In genomic region chr6:52513876-52514405, GRCm38 (mm10) we compare ENCODE assay signal across 29 mouse cellular contexts.
DNase-seq lines count a peak whose midpoint lies in the region; ATAC-seq lines count a peak whose summit lies in the region.
"Had no signal": no experiment of that assay in that cellular context is flagged by ENCODE, and none has a peak within 500 bp of the region (broad histone marks: within the 10 kb centered on the region; RNA-seq: fewer than 3 reads in every experiment).

No protein-coding gene starts in this region.

- no peak overlapping the region for H3K27ac ChIP-seq in hindbrain, embryonic 11.5 days (ENCODE audit: low read depth, low read length)
- no peak overlapping the region for H3K27ac ChIP-seq in hindbrain, embryonic 14.5 days
- H3K27ac ChIP-seq in intestine, embryonic 15.5 days: no peak overlapping the region
- H3K27ac ChIP-seq: embryonic facial prominence, embryonic 12.5 days; forebrain, embryonic 12.5 days; kidney, postnatal 0 days; limb, embryonic 12.5 days; macrophage; midbrain, embryonic 12.5 days; neural tube, embryonic 13.5 days; stomach, postnatal 0 days had no signal

- peak; percentile 10 for DNase-seq in hindbrain, embryonic 11.5 days (ENCODE audit: low spot score)
- no peak for DNase-seq in hindbrain, embryonic 14.5 days (ENCODE audit: low spot score)
- DNase-seq in adrenal gland, postnatal 10 days: peak; percentile 53
- DNase-seq in adrenal gland, postnatal 36 days: peak; percentile 32 to 53
- peak; percentile 31 for DNase-seq in forelimb bud, embryonic 11.5 days (ENCODE audit: low read depth, low spot score)
- no peak for DNase-seq in frontal cortex, adult 2 months (ENCODE audit: extremely low spot score in 1 of 2, low spot score in 1 of 2)
- DNase-seq: B cell, adult 2 months; cerebellum, adult 2 months; cerebellum, postnatal 36 days; kidney, adult 2 months; layer of hippocampus, adult 9-11 months; liver, postnatal 0 days had no signal

- no peak overlapping the region for H3K9ac ChIP-seq in hindbrain, embryonic 11.5 days (ENCODE audit: low read depth, low read length)
- no peak overlapping the region for H3K9ac ChIP-seq in hindbrain, embryonic 14.5 days
- H3K9ac ChIP-seq in intestine, embryonic 15.5 days: no peak overlapping the region
- H3K9ac ChIP-seq: embryonic facial prominence, embryonic 12.5 days; forebrain, embryonic 12.5 days; limb, embryonic 12.5 days; liver, postnatal 0 days; midbrain, embryonic 12.5 days; neural tube, embryonic 13.5 days had no signal

- 10% methylated on average over 4 of the region's 4 CpGs for WGBS in hindbrain, embryonic 11.5 days
- 14% methylated on average over 4 of the region's 4 CpGs for WGBS in hindbrain, embryonic 14.5 days
- 51% methylated on average over 4 of the region's 4 CpGs for WGBS in intestine, embryonic 15.5 days

- no peaks in the 10 kb centered on the region for H3K36me3 ChIP-seq in hindbrain, embryonic 11.5 days (ENCODE audit: control insufficient read depth, insufficient read depth, low read length)
- no peaks in the 10 kb centered on the region for H3K36me3 ChIP-seq in hindbrain, embryonic 14.5 days (replicated peaks; ENCODE audit: control insufficient read depth, insufficient read depth)
- no peaks in the 10 kb centered on the region for H3K36me3 ChIP-seq in intestine, embryonic 15.5 days
- H3K36me3 ChIP-seq: embryonic facial prominence, embryonic 12.5 days; forebrain, embryonic 12.5 days; G1E; limb, embryonic 12.5 days; midbrain, embryonic 12.5 days; neural tube, embryonic 13.5 days had no signal

- H3K4me2 ChIP-seq in hindbrain, embryonic 11.5 days (replicated peaks; ENCODE audit: low read depth, low read length): no peak overlapping the region
- no peak overlapping the region for H3K4me2 ChIP-seq in hindbrain, embryonic 14.5 days (replicated peaks)
- H3K4me2 ChIP-seq in intestine, embryonic 15.5 days (replicated peaks): no peak overlapping the region
- H3K4me2 ChIP-seq: embryonic facial prominence, embryonic 12.5 days; forebrain, embryonic 12.5 days; heart, embryonic 11.5 days; liver, embryonic 11.5 days; midbrain, embryonic 12.5 days had no signal

- no peak for ATAC-seq in hindbrain, embryonic 11.5 days (ENCODE audit: low FRiP score)
- ATAC-seq in hindbrain, embryonic 14.5 days (ENCODE audit: low FRiP score): no peak
- ATAC-seq in intestine, embryonic 15.5 days: no peak
- ATAC-seq in erythroid progenitor cell, adult 5-6 weeks (replicated peaks; ENCODE audit: low FRiP score, poor library complexity, severe bottlenecking): no peak
- ATAC-seq: inflammation-experienced regulatory T-cells, adult 6 months; liver, postnatal 0 days; lung, postnatal 0 days; Patski had no signal

- H3K27me3 ChIP-seq in hindbrain, embryonic 11.5 days (ENCODE audit: control insufficient read depth, insufficient read depth, low read length): no peaks in the 10 kb centered on the region
- H3K27me3 ChIP-seq in hindbrain, embryonic 14.5 days (ENCODE audit: control insufficient read depth, insufficient read depth, low read length): no peaks in the 10 kb centered on the region
- H3K27me3 ChIP-seq in intestine, embryonic 15.5 days (replicated peaks): no peaks in the 10 kb centered on the region
- H3K27me3 ChIP-seq: CH12.LX; embryonic facial prominence, embryonic 12.5 days; midbrain, embryonic 12.5 days; neural tube, embryonic 13.5 days; Patski had no signal

- no peaks in the 10 kb centered on the region for H3K4me1 ChIP-seq in hindbrain, embryonic 11.5 days (replicated peaks; ENCODE audit: control insufficient read depth, insufficient read depth, low read length)
- 0 out of 2 replicates have a peak, but pooled peaks cover 3% of the 10 kb centered on the region for H3K4me1 ChIP-seq in hindbrain, embryonic 14.5 days (replicated peaks; ENCODE audit: control insufficient read depth, insufficient read depth, low read length)
- no peaks in the 10 kb centered on the region for H3K4me1 ChIP-seq in intestine, embryonic 15.5 days (replicated peaks)
- H3K4me1 ChIP-seq: embryonic facial prominence, embryonic 12.5 days; forebrain, embryonic 12.5 days had no signal

- H3K4me3 ChIP-seq in hindbrain, embryonic 11.5 days (ENCODE audit: low read depth, low read length): no peak overlapping the region
- no peak overlapping the region for H3K4me3 ChIP-seq in hindbrain, embryonic 14.5 days (replicated peaks; ENCODE audit: low read length)
- H3K4me3 ChIP-seq in intestine, embryonic 15.5 days (replicated peaks): no peak overlapping the region
- H3K4me3 ChIP-seq: embryonic facial prominence, embryonic 12.5 days; forebrain, embryonic 12.5 days; limb, embryonic 12.5 days; midbrain, embryonic 12.5 days; neural tube, embryonic 13.5 days had no signal

- no peaks in the 10 kb centered on the region for H3K9me3 ChIP-seq in hindbrain, embryonic 11.5 days (ENCODE audit: control insufficient read depth, low read length)
- H3K9me3 ChIP-seq in hindbrain, embryonic 14.5 days (ENCODE audit: control insufficient read depth, low read length): no peaks in the 10 kb centered on the region
- no peaks in the 10 kb centered on the region for H3K9me3 ChIP-seq in intestine, embryonic 15.5 days
- H3K9me3 ChIP-seq: embryonic facial prominence, embryonic 12.5 days; forebrain, embryonic 12.5 days; G1E; limb, embryonic 12.5 days; midbrain, embryonic 12.5 days; neural tube, embryonic 13.5 days had no signal

Comparison
In these comparisons a context has a peak if more than half of its experiments do, and no peak if none do; other contexts are left out.
1. DNase-seq: peak in hindbrain, embryonic 11.5 days (single experiment), adrenal gland, postnatal 10 days (single experiment), adrenal gland, postnatal 36 days (2 of 2) and forelimb bud, embryonic 11.5 days (single experiment); none in hindbrain, embryonic 14.5 days (single experiment) and frontal cortex, adult 2 months (0 of 2).